Mouse (Mus musculus) forebrain, embryonic 11.5 days (tissue): ENCODE data around the gene Zdhhc9. TPM values are rescaled to one million over a fixed set of nuclear protein-coding genes. Genes with fewer than 3 reads are reported as not detected.

Source experiments
- ATAC-seq: fragments of 200-750 bp; cut with Nextera tagmentation; replicated peaks from 2 replicates; pipeline ENCODE4 v1.8.0; 2017; ENCODE audit warnings: moderate TSS enrichment; ENCODE audit not compliant: low FRiP score
- DNase-seq: peaks from one replicate; pipeline ENCODE4 v3.0.0-alpha.2; 2017; ENCODE audit warnings: low spot score
- H3K27ac ChIP-seq: fragments of 300-500 bp; sonication (generic); 2 replicates; pipeline ENCODE4 v1.5.1; 2014; ENCODE audit warnings: low read depth, low read length
- H3K27me3 ChIP-seq: fragments of 300-500 bp; sonication (generic); 2 replicates; pipeline ENCODE4 v1.6.1; 2014; ENCODE audit warnings: mild to moderate bottlenecking, low read length, mixed read lengths; ENCODE audit not compliant: control insufficient read depth, insufficient read depth
- H3K36me3 ChIP-seq: fragments of 300-500 bp; sonication (generic); 2 replicates; pipeline ENCODE4 v1.6.1; 2014; ENCODE audit warnings: mild to moderate bottlenecking, low read length, moderate library complexity, mixed read lengths; ENCODE audit not compliant: control insufficient read depth, insufficient read depth
- H3K4me1 ChIP-seq: fragments of 300-500 bp; sonication (generic); replicated peaks from 2 replicates; pipeline ENCODE4 v1.6.1; 2014; ENCODE audit warnings: low read length, mixed read lengths; ENCODE audit not compliant: control insufficient read depth, insufficient read depth
- H3K4me2 ChIP-seq: fragments of 300-500 bp; sonication (generic); 2 replicates; pipeline ENCODE4 v1.6.1; 2014; ENCODE audit warnings: low read depth, mild to moderate bottlenecking, low read length, moderate library complexity, mixed read lengths; ENCODE audit not compliant: severe bottlenecking
- H3K4me3 ChIP-seq: fragments of 300-500 bp; sonication (generic); 2 replicates; pipeline ENCODE4 v1.5.1; 2014; ENCODE audit warnings: low read depth, low read length
- H3K9ac ChIP-seq: fragments of 300-500 bp; sonication (generic); 2 replicates; pipeline ENCODE4 v1.6.1; 2014; ENCODE audit warnings: low read length
- H3K9me3 ChIP-seq: fragments of 300-500 bp; sonication (generic); 2 replicates; pipeline ENCODE4 v1.6.1; 2016; ENCODE audit warnings: low read length, mixed read lengths; ENCODE audit not compliant: control insufficient read depth
- WGBS: fragments of 180-500 bp; shearing (Covaris S2); extraction: QIAGEN DNeasy Blood & Tissue Kit; methylation state at CpG from one replicate; pipeline ENCODE4 v1.1.7; 2014; 5-methylcytosine and 5-hydroxymethylcytosine counted together
- polyA plus RNA-seq: library from polyadenylated mRNA; unstranded; fragments of >200 nt; fragmentation: Nextera tagmentation; extraction: Ambion mirVana; gene quantifications from 2 replicates; pipeline ENCODE4 v1.2.1, GENCODE M21; 2014

Zdhhc9 gene
- polyA plus RNA-seq, 1 experiment from 2014 or later = 4.0 TPM

GRCm38 (mm10) chrX:48157396-48157795 lies 51.3 kb downstream of the Zdhhc9 start:
- DNase-seq (no peak), ATAC-seq (no peak)
- Histone ChIP-seq H3K4me2 (no peak overlapping the region), H3K9me3 (no peaks in the 10 kb centered on the region), H3K36me3 (no peaks in the 10 kb centered on the region), H3K27me3 (no peaks in the 10 kb centered on the region), H3K4me3 (no peak overlapping the region), H3K4me1 (no peaks in the 10 kb centered on the region), H3K27ac (no peak overlapping the region), H3K9ac (no peak overlapping the region)
- WGBS = 89% methylated on average over 8 of the region's 8 CpGs

- H3K4me2 ChIP-seq = no peak overlapping the region
- no peaks in the 10 kb centered on the region for H3K36me3 ChIP-seq
- no peaks in the 10 kb centered on the region for H3K9me3 ChIP-seq
- H3K9ac ChIP-seq = no peak overlapping the region
- no peak overlapping the region for H3K4me3 ChIP-seq
- no peaks in the 10 kb centered on the region for H3K4me1 ChIP-seq
- WGBS = 91% methylated on average over 6 of the region's 6 CpGs
- no peak for ATAC-seq
- H3K27ac ChIP-seq = no peak overlapping the region
- no peak for DNase-seq
- no peaks in the 10 kb centered on the region for H3K27me3 ChIP-seq
Measured at GRCm38 (mm10) chrX:48155489-48155888, 53.2 kb downstream of the Zdhhc9 start.

GRCm38 (mm10) chrX:48153949-48154348 lies 54.7 kb downstream of the Zdhhc9 start:
- no peak for ATAC-seq
- Histone ChIP-seq H3K4me2 (no peak overlapping the region), H3K9ac (no peak overlapping the region), H3K4me3 (no peak overlapping the region), H3K36me3 (no peaks in the 10 kb centered on the region), H3K27ac (no peak overlapping the region), H3K27me3 (no peaks in the 10 kb centered on the region), H3K4me1 (no peaks in the 10 kb centered on the region), H3K9me3 (no peaks in the 10 kb centered on the region)
- no peak for DNase-seq
- 81% methylated on average over 2 of the region's 2 CpGs for WGBS

- DNase-seq = no peak
- 88% methylated on average over 2 of the region's 2 CpGs for WGBS
Measured at GRCm38 (mm10) chrX:48153414-48153813, 55.3 kb downstream of the Zdhhc9 start.

GRCm38 (mm10) chrX:48152106-48152505 lies 56.6 kb downstream of the Zdhhc9 start:
- WGBS = 83% methylated on average over 7 of the region's 7 CpGs
- DNase-seq (no peak), ATAC-seq (no peak)
- no peak overlapping the region for H3K9ac ChIP-seq
- no peaks in the 10 kb centered on the region for H3K9me3 ChIP-seq
- H3K27ac ChIP-seq = no peak overlapping the region
- no peaks in the 10 kb centered on the region for H3K4me1 ChIP-seq
- H3K36me3 ChIP-seq = no peaks in the 10 kb centered on the region
- H3K4me2 ChIP-seq = no peak overlapping the region
- H3K27me3 ChIP-seq = no peaks in the 10 kb centered on the region
- H3K4me3 ChIP-seq = no peak overlapping the region

More at GRCm38 (mm10) chrX:48153414-48153813, 55.3 kb downstream of the Zdhhc9 start:
- H3K27me3 ChIP-seq = no peaks in the 10 kb centered on the region
- no peak overlapping the region for H3K9ac ChIP-seq
- H3K9me3 ChIP-seq = no peaks in the 10 kb centered on the region
- no peak overlapping the region for H3K27ac ChIP-seq
- no peaks in the 10 kb centered on the region for H3K4me1 ChIP-seq
- no peak overlapping the region for H3K4me3 ChIP-seq
- ATAC-seq = no peak
- no peak overlapping the region for H3K4me2 ChIP-seq
- H3K36me3 ChIP-seq = no peaks in the 10 kb centered on the region

- no peak overlapping the region for H3K27ac ChIP-seq
- 90% methylated on average over 7 of the region's 7 CpGs for WGBS
- DNase-seq (no peak), ATAC-seq (no peak)
- no peaks in the 10 kb centered on the region for H3K4me1 ChIP-seq
- H3K36me3 ChIP-seq = no peaks in the 10 kb centered on the region
- H3K4me3 ChIP-seq = no peak overlapping the region
- H3K9ac ChIP-seq = no peak overlapping the region
- H3K27me3 ChIP-seq = no peaks in the 10 kb centered on the region
- no peak overlapping the region for H3K4me2 ChIP-seq
- H3K9me3 ChIP-seq = no peaks in the 10 kb centered on the region
Measured at GRCm38 (mm10) chrX:48147741-48148186, 60.9 kb downstream of the Zdhhc9 start.

- Histone ChIP-seq H3K27me3 (no peaks in the 10 kb centered on the region), H3K4me1 (no peaks in the 10 kb centered on the region), H3K9me3 (no peaks in the 10 kb centered on the region), H3K27ac (no peak overlapping the region), H3K9ac (no peak overlapping the region), H3K4me2 (no peak overlapping the region), H3K4me3 (no peak overlapping the region), H3K36me3 (no peaks in the 10 kb centered on the region)
- no peak for ATAC-seq
- WGBS = 80% methylated on average over 2 of the region's 2 CpGs
- no peak for DNase-seq
Measured at GRCm38 (mm10) chrX:48147226-48147625, 61.5 kb downstream of the Zdhhc9 start.

GRCm38 (mm10) chrX:48146262-48146661 lies 62.4 kb downstream of the Zdhhc9 start, which contains the start of gene Sash3:
TSS of gene Sash3 (plus strand) at chrX:48146436.
- Histone ChIP-seq H3K9ac (no peak within 1 kb of the TSS), H3K27me3 (no peaks in the 10 kb centered on the region), H3K4me2 (no peak within 1 kb of the TSS), H3K4me1 (no peaks in the 10 kb centered on the region), H3K9me3 (no peaks in the 10 kb centered on the region), H3K4me3 (no peak within 1 kb of the TSS), H3K36me3 (no peaks in the 10 kb centered on the region), H3K27ac (no peak within 1 kb of the TSS)
- no peak for DNase-seq
- WGBS = 86% methylated on average over 4 of the region's 4 CpGs
- no peak for ATAC-seq
